Mouse (Mus musculus) stomach, embryonic 15.5 days (tissue): ENCODE measurements around the gene Zfp106. TPM values are rescaled to one million over a fixed set of nuclear protein-coding genes. Genes with fewer than 3 reads are reported as not detected.
"Not testable (repeated sequence)": the region's sequence is repeated elsewhere in the genome, so short reads cannot be mapped to it uniquely, and the experiment has no call there.

Source experiments
- ATAC-seq: fragments of 200-750 bp; cut with Nextera tagmentation; 2 replicates; pipeline ENCODE4 v1.8.0; 2017; ENCODE audit warnings: low read depth, moderate number of reproducible peaks, moderate TSS enrichment; ENCODE audit not compliant: insufficient read depth, low FRiP score
- H3K27ac ChIP-seq: fragments of 300-500 bp; sonication (generic); 2 replicates; pipeline ENCODE4 v1.5.1; 2015; ENCODE audit warnings: mild to moderate bottlenecking, inconsistent platforms
- H3K27me3 ChIP-seq: fragments of 300-500 bp; sonication (generic); replicated peaks from 2 replicates; pipeline ENCODE4 v1.6.1; 2015; ENCODE audit warnings: inconsistent platforms
- H3K36me3 ChIP-seq: fragments of 300-500 bp; sonication (generic); 2 replicates; pipeline ENCODE4 v1.6.1; 2015; ENCODE audit warnings: inconsistent platforms
- H3K4me1 ChIP-seq: fragments of 300-500 bp; sonication (generic); 2 replicates; pipeline ENCODE4 v1.6.1; 2015; ENCODE audit warnings: inconsistent platforms
- H3K4me2 ChIP-seq: fragments of 300-500 bp; sonication (generic); 2 replicates; pipeline ENCODE4 v1.6.1; 2015; ENCODE audit warnings: mild to moderate bottlenecking, inconsistent platforms
- H3K4me3 ChIP-seq: fragments of 300-500 bp; sonication (generic); replicated peaks from 2 replicates; pipeline ENCODE4 v1.5.1; 2015; ENCODE audit warnings: inconsistent platforms
- H3K9ac ChIP-seq: fragments of 300-500 bp; sonication (generic); 2 replicates; pipeline ENCODE4 v1.6.1; 2015; ENCODE audit warnings: inconsistent platforms
- H3K9me3 ChIP-seq: fragments of 300-500 bp; sonication (generic); 2 replicates; pipeline ENCODE4 v1.6.1; 2016; ENCODE audit warnings: inconsistent platforms
- WGBS: fragments of 180-500 bp; shearing (Covaris S2); methylation state at CpG from one replicate; pipeline ENCODE4 v1.1.7; 2015; 5-methylcytosine and 5-hydroxymethylcytosine counted together
- polyA plus RNA-seq: library from polyadenylated mRNA; unstranded; fragments of >200 nt; fragmentation: Nextera tagmentation; extraction: Ambion mirVana; gene quantifications from 2 replicates; pipeline ENCODE4 v1.2.1, GENCODE M21; 2015

The Zfp106 gene
- polyA plus RNA-seq, 1 experiment from 2014 or later: 48.0 TPM

DNA sequence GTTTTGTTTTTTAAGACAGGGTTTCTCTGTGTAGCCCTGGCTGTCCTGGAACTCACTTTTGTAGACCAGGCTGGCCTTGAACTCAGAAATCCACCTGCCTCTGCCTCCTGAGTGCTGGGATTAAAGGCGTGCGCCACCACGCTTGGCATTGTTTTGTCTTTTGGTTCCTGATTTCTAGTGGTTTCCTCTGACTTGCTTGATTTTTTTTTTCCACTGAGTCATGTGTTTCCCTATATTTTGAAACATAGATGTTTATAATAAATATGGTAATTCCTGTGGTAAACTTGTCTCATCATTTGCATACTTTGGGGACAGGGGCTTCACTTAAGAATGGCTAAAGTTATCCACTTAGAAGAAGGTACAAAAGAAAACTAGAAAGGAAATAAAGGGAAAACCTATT is 8.5 kb upstream of the Zfp106 start:
- H3K9me3 ChIP-seq, H3K4me2 ChIP-seq, H3K36me3 ChIP-seq, H3K4me3 ChIP-seq, H3K27me3 ChIP-seq, H3K4me1 ChIP-seq, H3K27ac ChIP-seq, ATAC-seq, H3K9ac ChIP-seq: not testable (repeated sequence)
- 97% methylated on average over 3 of the region's 3 CpGs for WGBS

DNA sequence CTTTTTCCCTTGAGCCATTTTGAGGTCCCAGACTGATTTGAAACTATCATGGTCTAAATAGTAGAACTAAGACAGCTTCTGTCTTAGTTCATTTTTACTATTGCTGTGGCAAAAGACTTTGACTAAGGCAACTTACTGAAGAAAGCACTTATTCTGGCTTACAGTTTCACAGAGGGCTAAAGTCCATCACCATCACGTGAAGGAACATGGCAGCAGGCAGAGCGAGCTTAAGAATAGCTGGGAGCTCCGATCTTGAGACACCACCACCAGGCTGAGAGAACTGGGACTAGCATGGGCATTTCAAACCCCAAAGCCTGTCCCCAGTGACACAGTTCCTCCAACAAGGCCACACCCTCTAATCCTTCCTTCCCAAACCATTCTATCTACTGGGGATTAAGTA is 7.4 kb upstream of the Zfp106 start:
- Histone ChIP-seq H3K9ac (no peak overlapping the region), H3K4me2 (no peak overlapping the region), H3K27ac (no peak overlapping the region), H3K4me3 (no peak overlapping the region), H3K36me3 (no peaks in the 10 kb centered on the region; the same call in 1 of the 2 replicates), H3K4me1 (no peaks in the 10 kb centered on the region; the same call in 1 of the 2 replicates), H3K27me3 (no peaks in the 10 kb centered on the region), H3K9me3 (no peaks in the 10 kb centered on the region)
- no peak for ATAC-seq
- WGBS: 86% methylated on average over 3 of the region's 3 CpGs

DNA sequence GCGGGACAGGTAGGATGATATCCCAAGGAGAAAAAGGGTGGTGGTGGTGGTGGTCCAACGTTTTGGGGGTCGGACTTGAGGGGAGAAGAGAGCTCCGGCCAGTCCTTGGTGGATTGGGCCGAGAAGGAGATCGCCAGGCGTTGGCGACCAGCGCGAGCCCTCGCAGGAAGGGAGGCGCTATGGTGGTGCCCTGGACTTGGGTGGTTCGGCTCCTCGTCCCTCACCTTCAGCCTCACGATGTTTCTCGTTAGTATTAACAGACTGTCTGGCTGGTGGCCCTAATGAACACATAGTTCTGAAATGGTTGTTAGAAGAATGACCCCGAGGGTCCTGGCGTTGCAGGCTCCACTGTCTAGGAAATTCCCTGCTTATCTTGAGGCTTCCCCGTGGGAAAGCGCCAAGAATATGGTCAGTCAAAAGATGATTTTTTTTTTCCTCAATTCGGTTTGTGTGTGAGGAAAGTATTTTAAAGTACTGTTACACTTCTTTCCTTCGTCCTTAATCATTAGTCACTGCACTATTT is 4.2 kb upstream of the Zfp106 start:
- peak overlapping the region; percentile 63 for H3K4me2 ChIP-seq
- peak overlapping the region; percentile 92 for H3K27ac ChIP-seq
- H3K4me1 ChIP-seq: no peaks in the 10 kb centered on the region; the same call in 1 of the 2 replicates
- under 1% methylated on average over 22 of the region's 22 CpGs for WGBS
- H3K4me3 ChIP-seq: peak overlapping the region; percentile 76
- H3K36me3 ChIP-seq: no peaks in the 10 kb centered on the region; the same call in 1 of the 2 replicates
- H3K9ac ChIP-seq: peak overlapping the region; percentile 55
- ATAC-seq: peak; percentile 71
- H3K27me3 ChIP-seq: no peaks in the 10 kb centered on the region
- H3K9me3 ChIP-seq: no peaks in the 10 kb centered on the region

DNA sequence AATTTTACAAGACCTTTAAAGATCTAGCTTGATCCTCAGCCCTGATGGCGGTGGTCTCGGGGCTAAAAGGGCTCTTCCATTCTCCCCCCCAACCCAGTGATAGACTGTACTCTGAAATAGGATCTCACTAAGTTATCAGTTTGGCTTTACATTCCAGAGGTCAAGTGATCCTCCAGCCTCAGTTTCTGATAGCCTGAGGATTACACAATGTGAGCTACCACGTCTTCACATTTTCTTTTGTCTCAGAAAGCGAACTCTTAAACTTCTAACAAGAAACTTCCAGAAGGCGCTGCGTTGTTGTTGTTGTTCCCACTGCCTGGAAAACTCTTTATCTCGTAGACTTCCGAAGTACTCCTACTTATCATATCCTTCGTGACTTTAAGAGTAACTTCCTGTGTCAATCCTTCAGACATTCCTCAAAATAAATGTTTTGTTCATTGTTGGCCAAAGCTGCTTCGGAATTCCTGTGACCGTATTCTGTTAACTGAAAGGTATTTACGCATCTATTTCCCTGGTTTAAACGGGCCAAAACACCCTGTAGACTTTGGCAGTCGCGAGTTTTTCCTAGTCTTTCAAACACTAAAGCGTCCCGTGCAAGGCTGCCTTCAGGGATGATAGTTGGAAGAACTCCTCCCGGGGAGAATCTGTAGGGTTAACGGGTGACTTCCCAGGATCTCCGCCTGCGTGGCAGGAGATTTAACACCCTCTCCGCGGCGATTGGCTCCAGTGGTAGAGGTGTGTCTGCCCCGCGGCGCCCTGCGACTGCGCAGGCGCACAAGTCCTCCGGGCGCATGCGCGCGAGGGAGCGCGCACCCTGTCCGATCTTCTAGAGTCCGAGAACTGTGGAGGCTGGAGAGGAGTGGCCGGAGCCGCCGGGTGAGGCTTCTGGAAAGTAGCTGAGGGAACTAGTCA is 3.5 kb upstream of the Zfp106 start, which contains the start of gene Snap23:
Gene Snap23 (plus strand): TSS at position 786 of the 912 bp plus-strand sequence.
- Histone ChIP-seq H3K36me3 (no peaks in the 10 kb centered on the region; the same call in 1 of the 2 replicates), H3K4me2 (peak within 1 kb of the TSS; percentile 63), H3K27me3 (no peaks in the 10 kb centered on the region), H3K4me3 (peak within 1 kb of the TSS; percentile 76), H3K9me3 (no peaks in the 10 kb centered on the region), H3K9ac (peak within 1 kb of the TSS; percentile 55), H3K27ac (peak within 1 kb of the TSS; percentile 92), H3K4me1 (peaks cover 6% of the 10 kb centered on the region; the same call in 1 of the 2 replicates)
- peak; percentile 96 for ATAC-seq
- 1% methylated on average over 42 of the region's 42 CpGs for WGBS

DNA sequence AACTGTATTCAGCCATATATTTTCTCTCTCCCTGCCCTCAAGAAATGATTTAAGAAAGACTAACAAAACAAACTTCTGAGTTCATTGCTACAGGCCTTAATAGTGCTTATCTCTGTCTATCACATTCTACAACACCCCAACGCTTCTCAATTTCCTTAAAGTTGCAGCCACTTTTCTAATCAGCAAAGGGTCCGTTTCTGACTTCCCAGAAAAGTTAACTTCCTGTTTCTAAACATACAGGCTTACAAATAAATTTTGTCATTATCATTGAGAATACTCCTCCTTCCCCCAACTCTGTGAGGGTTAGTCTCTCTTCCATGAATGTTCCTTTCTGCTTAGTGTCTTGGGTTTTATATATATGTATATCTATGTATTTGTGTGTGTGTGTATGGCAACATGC is 1.7 kb upstream of the Zfp106 start:
- WGBS: 60% methylated on average over 2 of the region's 2 CpGs
- Histone ChIP-seq H3K9ac (no peak overlapping the region), H3K9me3 (no peaks in the 10 kb centered on the region), H3K36me3 (no peaks in the 10 kb centered on the region), H3K4me2 (no peak overlapping the region), H3K4me1 (peaks cover 6% of the 10 kb centered on the region; the same call in 1 of the 2 replicates), H3K27ac (no peak overlapping the region), H3K27me3 (no peaks in the 10 kb centered on the region), H3K4me3 (no peak overlapping the region)
- ATAC-seq: no peak

DNA sequence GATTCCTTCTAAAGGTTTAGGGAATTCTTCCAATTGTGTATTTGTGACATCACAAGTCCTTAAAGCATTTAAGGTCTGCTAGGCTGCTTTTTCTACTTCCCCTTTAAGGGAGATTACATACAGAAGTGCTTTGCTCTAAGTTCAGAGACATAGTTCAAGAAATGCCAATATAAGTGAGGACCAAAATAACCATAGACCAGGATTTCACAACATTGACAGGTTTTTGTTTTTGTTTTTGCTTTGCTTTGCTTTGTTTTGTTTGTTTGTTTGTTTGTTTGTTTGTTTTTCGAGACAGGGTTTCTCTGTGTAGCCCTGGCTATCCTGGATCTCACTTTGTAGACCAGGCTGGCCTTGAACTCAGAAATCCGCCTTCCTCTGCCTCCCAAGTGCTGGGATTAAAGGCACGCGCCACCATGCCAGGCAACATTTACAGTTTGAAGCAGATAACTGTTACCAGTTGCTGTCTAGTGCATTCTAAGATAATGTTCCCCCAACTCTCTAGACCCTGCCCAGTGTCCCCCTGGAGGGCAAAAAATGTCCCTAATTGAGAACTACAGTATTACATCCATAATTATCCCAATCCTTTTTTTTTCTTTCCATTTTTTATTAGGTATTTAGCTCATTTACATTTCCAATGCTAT is 1.0 kb upstream of the Zfp106 start:
- not testable (repeated sequence) for H3K4me3 ChIP-seq, H3K4me2 ChIP-seq, H3K9me3 ChIP-seq, H3K36me3 ChIP-seq, ATAC-seq, H3K27ac ChIP-seq, H3K27me3 ChIP-seq, H3K4me1 ChIP-seq, H3K9ac ChIP-seq
- 86% methylated on average over 4 of the region's 4 CpGs for WGBS

DNA sequence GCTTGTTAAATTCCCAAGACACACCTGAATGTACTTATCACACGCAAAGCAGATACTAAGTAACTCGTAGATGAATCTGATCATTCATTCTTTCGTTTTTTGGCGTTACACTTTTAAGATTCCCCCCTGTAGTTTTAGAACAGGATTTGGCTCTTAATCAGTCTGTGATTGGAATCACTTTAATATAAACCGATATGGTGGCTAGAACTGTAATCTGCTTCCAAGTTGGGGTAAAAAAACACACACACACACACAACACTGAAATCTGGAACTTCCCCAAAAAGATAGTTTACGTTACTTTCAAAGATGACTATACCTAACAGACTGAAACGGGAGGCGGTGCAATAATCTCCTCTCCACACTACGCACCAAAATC is 796 bp downstream of the Zfp106 start:
- peak overlapping the region; percentile 63; the same call in 1 of the 2 replicates for H3K27ac ChIP-seq
- H3K27me3 ChIP-seq: no peaks in the 10 kb centered on the region

DNA sequence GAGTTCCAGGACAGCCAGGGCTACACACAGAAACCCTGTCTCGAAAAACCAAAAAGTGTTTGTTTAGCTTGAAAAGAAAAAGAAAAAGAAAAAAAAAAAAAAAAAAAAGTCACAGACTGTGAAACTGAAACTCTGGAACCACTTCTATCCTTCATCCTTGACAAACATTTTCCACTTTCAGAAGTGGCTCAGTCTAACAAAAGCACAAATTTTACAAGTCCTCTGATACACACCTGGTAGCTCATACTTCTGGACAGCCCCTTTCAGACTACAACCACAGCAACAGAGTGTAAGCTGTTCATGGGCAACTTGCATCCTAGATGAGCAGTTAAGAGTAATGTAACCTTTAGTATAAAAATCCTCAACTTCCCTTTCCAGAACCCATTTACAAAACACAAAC is 2.1 kb downstream of the Zfp106 start:
- ATAC-seq: no peak
- Histone ChIP-seq H3K27ac (no peak overlapping the region), H3K27me3 (no peaks in the 10 kb centered on the region), H3K9ac (no peak overlapping the region), H3K9me3 (no peaks in the 10 kb centered on the region), H3K4me1 (peaks cover 6% of the 10 kb centered on the region; the same call in 1 of the 2 replicates), H3K4me3 (no peak overlapping the region), H3K4me2 (no peak overlapping the region), H3K36me3 (no peaks in the 10 kb centered on the region)
- 84% methylated on average over 1 of the region's 1 CpGs for WGBS

More for the DNA sequence above, 796 bp downstream of the Zfp106 start:
- 17% methylated on average over 9 of the region's 9 CpGs for WGBS
- no peak for ATAC-seq
- Histone ChIP-seq H3K4me1 (peaks cover 6% of the 10 kb centered on the region; the same call in 1 of the 2 replicates), H3K9me3 (no peaks in the 10 kb centered on the region), H3K36me3 (no peaks in the 10 kb centered on the region), H3K4me3 (peak overlapping the region; percentile 99), H3K4me2 (peak overlapping the region; percentile 53), H3K9ac (peak overlapping the region; percentile 94)

DNA sequence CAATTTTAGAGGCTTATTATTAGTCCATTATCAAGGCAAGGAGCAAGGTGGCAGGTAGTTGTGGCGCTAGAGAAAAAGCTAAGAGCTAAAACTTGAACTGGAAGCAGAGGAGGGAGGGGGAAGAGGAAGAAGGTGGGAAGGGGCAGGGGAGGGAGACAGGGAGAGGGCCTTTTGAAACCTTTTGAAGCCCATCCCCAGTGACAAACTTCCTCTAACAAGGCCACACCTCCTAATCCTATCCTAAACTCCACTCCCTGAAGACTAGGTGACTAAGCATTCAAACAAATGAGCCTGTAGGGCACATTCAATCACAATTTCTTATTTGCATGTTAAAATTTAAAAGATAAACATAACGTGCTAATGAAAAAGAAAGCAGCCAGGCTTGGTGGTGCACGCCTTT is 4.8 kb downstream of the Zfp106 start:
- Histone ChIP-seq H3K4me1 (peaks cover 6% of the 10 kb centered on the region; the same call in 1 of the 2 replicates), H3K4me3 (no peak overlapping the region), H3K4me2 (no peak overlapping the region), H3K9ac (no peak overlapping the region), H3K27me3 (no peaks in the 10 kb centered on the region), H3K9me3 (no peaks in the 10 kb centered on the region), H3K36me3 (0 out of 2 replicates have a peak, but pooled peaks cover 7% of the 10 kb centered on the region), H3K27ac (no peak overlapping the region)
- WGBS: 67% methylated on average over 3 of the region's 3 CpGs
- ATAC-seq: no peak

DNA sequence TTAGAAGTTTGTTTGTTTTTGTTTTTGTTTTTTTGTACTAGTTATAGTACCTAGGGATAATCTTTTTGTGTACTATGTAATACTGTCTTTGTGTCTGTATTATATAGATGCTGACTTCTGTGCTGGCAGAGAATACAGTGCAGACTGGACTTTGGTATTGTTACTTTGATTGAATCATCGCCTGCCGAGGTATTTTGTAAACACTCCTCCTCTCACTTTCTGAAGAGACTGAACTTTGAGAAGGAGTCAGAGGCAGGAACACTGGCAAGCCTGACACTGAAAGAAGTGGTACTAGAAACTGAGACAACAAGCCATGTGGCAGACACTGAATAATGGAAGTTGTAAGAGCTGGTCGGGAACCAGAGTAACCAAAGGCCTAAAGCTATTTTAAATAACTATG is 6.8 kb downstream of the Zfp106 start:
- Histone ChIP-seq H3K4me1 (no peaks in the 10 kb centered on the region), H3K27ac (no peak overlapping the region), H3K27me3 (no peaks in the 10 kb centered on the region), H3K9me3 (no peaks in the 10 kb centered on the region), H3K36me3 (peaks cover 14% of the 10 kb centered on the region), H3K4me3 (no peak overlapping the region), H3K9ac (no peak overlapping the region), H3K4me2 (no peak overlapping the region)
- ATAC-seq: no peak
- 50% methylated on average over 3 of the region's 3 CpGs for WGBS

DNA sequence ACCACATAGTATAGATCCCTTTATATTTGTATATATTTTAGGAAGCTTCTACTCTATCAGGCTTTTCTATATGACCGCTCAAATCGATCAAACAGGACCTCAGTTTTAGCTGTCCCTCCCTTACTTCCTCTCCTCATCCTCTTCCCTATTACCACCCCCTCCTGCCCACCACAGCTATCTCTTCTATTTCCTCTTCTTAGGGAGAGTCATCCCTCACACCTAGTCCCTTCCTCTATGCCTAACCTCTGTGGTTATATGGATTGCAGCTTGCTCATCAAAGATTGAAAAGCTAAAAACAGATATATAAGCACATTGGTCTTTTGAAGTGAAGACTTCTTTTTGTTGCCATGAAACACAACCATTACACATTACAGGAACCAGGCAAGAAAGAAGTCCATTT is 18.9 kb downstream of the Zfp106 start:
- H3K9me3 ChIP-seq: no peaks in the 10 kb centered on the region
- H3K36me3 ChIP-seq: no peaks in the 10 kb centered on the region; the same call in 1 of the 2 replicates
- no peaks in the 10 kb centered on the region for H3K27me3 ChIP-seq
- no peak overlapping the region for H3K4me2 ChIP-seq
- H3K4me1 ChIP-seq: no peaks in the 10 kb centered on the region
- no peak overlapping the region for H3K27ac ChIP-seq
- ATAC-seq: no peak
- H3K9ac ChIP-seq: no peak overlapping the region
- no peak overlapping the region for H3K4me3 ChIP-seq
- WGBS: 84% methylated on average over 2 of the region's 2 CpGs

DNA sequence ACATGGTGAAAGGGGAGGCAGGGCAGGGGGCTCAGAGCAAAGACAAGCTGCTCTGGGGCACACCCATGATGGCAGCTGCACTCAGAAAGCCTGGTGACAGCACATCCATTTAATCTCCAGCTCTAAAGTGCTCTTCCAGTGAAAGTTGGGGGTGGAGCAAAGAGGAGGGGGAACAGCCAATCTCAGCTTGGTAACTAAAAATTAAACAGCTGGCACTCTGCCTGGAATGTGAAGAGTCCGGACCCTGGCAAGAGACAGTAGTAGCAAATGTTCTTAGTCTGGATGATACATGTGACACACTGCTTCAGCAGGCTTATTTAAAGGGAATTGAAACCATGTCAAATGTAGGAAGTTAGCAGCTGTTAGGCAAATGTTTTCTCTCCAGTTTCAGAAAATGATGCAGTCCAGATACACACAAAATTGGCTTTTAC is 23.9 kb downstream of the Zfp106 start:
- Histone ChIP-seq H3K27ac (peak overlapping the region; percentile 65), H3K4me3 (no peak overlapping the region), H3K27me3 (no peaks in the 10 kb centered on the region), H3K36me3 (peaks cover 7% of the 10 kb centered on the region), H3K9me3 (no peaks in the 10 kb centered on the region), H3K9ac (no peak overlapping the region), H3K4me2 (no peak overlapping the region), H3K4me1 (no peaks in the 10 kb centered on the region)
- ATAC-seq: peak; percentile 95
- 12% methylated on average over 1 of the region's 1 CpGs for whole genome bisulfite sequencing
